Mouse (Mus musculus): ENCODE results near the gene Itln1. TPM values are rescaled to one million over a fixed set of nuclear protein-coding genes. Genes with fewer than 3 reads are reported as not detected.

Gene Itln1
- polyA plus RNA-seq, 1 experiment from 2014 or later = not detected

Other genes starting within 250 kb of the Itln1 start
- 89.9 and 104 TPM in 2 replicates for gene Usp21, start 247.3 kb downstream of the Itln1 start, polyA plus RNA-seq (2014; fragmentation: Nextera tagmentation; extraction: Ambion mirVana)
- gene Ufc1, start 240.3 kb downstream of the Itln1 start, polyA plus RNA-seq (2014; fragmentation: Nextera tagmentation; extraction: Ambion mirVana) = 119 and 127 TPM in 2 replicates
- 53.9 and 60.5 TPM in 2 replicates for gene Dedd, start 206.1 kb downstream of the Itln1 start, polyA plus RNA-seq (2014; fragmentation: Nextera tagmentation; extraction: Ambion mirVana)
- gene Nit1, start 189.6 kb downstream of the Itln1 start, polyA plus RNA-seq (2014; fragmentation: Nextera tagmentation; extraction: Ambion mirVana) = 45.9 and 46.0 TPM in 2 replicates
- gene Pfdn2, start 189.6 kb downstream of the Itln1 start, polyA plus RNA-seq (2014; fragmentation: Nextera tagmentation; extraction: Ambion mirVana) = 78.3 and 82.6 TPM in 2 replicates
- gene Klhdc9, start 174.5 kb downstream of the Itln1 start, polyA plus RNA-seq (2014; fragmentation: Nextera tagmentation; extraction: Ambion mirVana) = 3.0 and 5.2 TPM in 2 replicates
- gene Nectin4, start 165.2 kb downstream of the Itln1 start, polyA plus RNA-seq (2014; fragmentation: Nextera tagmentation; extraction: Ambion mirVana) = 0.11 and 0.32 TPM in 2 replicates
- 0.28 and 0.39 TPM in 2 replicates for gene Arhgap30, start 146.3 kb downstream of the Itln1 start, polyA plus RNA-seq (2014; fragmentation: Nextera tagmentation; extraction: Ambion mirVana)
- 212 and 263 TPM in 2 replicates for gene Usf1, start 124.0 kb downstream of the Itln1 start, polyA plus RNA-seq (2014; fragmentation: Nextera tagmentation; extraction: Ambion mirVana)
- gene Tstd1, start 116.4 kb downstream of the Itln1 start, polyA plus RNA-seq (2014; fragmentation: Nextera tagmentation; extraction: Ambion mirVana) = 4.5 and 4.8 TPM in 2 replicates
- 3.0 and 6.9 TPM in 2 replicates for gene F11r, start 97.8 kb downstream of the Itln1 start, polyA plus RNA-seq (2014; fragmentation: Nextera tagmentation; extraction: Ambion mirVana)
- gene Alyref2, start 31.8 kb downstream of the Itln1 start, polyA plus RNA-seq (2014; fragmentation: Nextera tagmentation; extraction: Ambion mirVana) = 24.3 and 26.1 TPM in 2 replicates
- gene Cd244a, start 23.9 kb upstream of the Itln1 start, polyA plus RNA-seq (2014; fragmentation: Nextera tagmentation; extraction: Ambion mirVana) = not detected in 2 replicates
- gene Ly9, start 72.1 kb upstream of the Itln1 start, polyA plus RNA-seq (2014; fragmentation: Nextera tagmentation; extraction: Ambion mirVana) = 0.10 TPM in 1 of 2 replicates, not detected in the other
- not detected in 2 replicates for gene Slamf7, start 117.7 kb upstream of the Itln1 start, polyA plus RNA-seq (2014; fragmentation: Nextera tagmentation; extraction: Ambion mirVana)
- gene Cd48, start 146.7 kb upstream of the Itln1 start, polyA plus RNA-seq (2014; fragmentation: Nextera tagmentation; extraction: Ambion mirVana) = 0.90 and 1.1 TPM in 2 replicates
- gene Slamf1, start 231.8 kb upstream of the Itln1 start, polyA plus RNA-seq (2014; fragmentation: Nextera tagmentation; extraction: Ambion mirVana) = 0.22 TPM in 2 replicates